Mouse (Mus musculus): ENCODE measurements at regions not wholly inside any gene's neighbourhood (a gene's known extent, or its start where the extent isn't known, plus 50 kb on each side); places are given as distances from the start of the nearest gene placed in this dataset.

- H3K36me3 ChIP-seq, result no peaks in the 10 kb centered on the region
- no peak overlapping the region for H3K4me2 ChIP-seq
- H3K9me3 ChIP-seq, result no peaks in the 10 kb centered on the region
- no peaks in the 10 kb centered on the region for H3K27me3 ChIP-seq (replicated peaks)
- WGBS, result 65% methylated on average over 4 of the region's 4 CpGs
- no peak for ATAC-seq (ENCODE audit: insufficient read depth, low FRiP score, low read depth)
- no peaks in the 10 kb centered on the region for H3K4me1 ChIP-seq
- H3K4me3 ChIP-seq (replicated peaks), result no peak overlapping the region
- H3K27ac ChIP-seq, result no peak overlapping the region
- H3K9ac ChIP-seq, result no peak overlapping the region
Observed at GRCm38 (mm10) chr3:34593279-34593678, 56.9 kb upstream of the Sox2 start.

- Histone ChIP-seq H3K27me3 (replicated peaks) (no peaks in the 10 kb centered on the region), H3K4me1 (no peaks in the 10 kb centered on the region), H3K4me3 (replicated peaks) (no peak overlapping the region), H3K4me2 (no peak overlapping the region), H3K9ac (no peak overlapping the region), H3K36me3 (no peaks in the 10 kb centered on the region), H3K9me3 (no peaks in the 10 kb centered on the region), H3K27ac (no peak overlapping the region)
- no peak for ATAC-seq (ENCODE audit: insufficient read depth, low FRiP score, low read depth)
- 54% methylated on average over 8 of the region's 8 CpGs for WGBS
Observed at GRCm38 (mm10) chr3:34577896-34578530, 72.2 kb upstream of the Sox2 start.

GRCm38 (mm10) chr3:34577115-34577514 is 73.1 kb upstream of the Sox2 start:
- Histone ChIP-seq H3K36me3 (no peaks in the 10 kb centered on the region), H3K4me2 (no peak overlapping the region), H3K27me3 (replicated peaks) (no peaks in the 10 kb centered on the region), H3K9ac (no peak overlapping the region), H3K27ac (no peak overlapping the region), H3K4me3 (replicated peaks) (no peak overlapping the region), H3K9me3 (no peaks in the 10 kb centered on the region), H3K4me1 (no peaks in the 10 kb centered on the region)
- 75% methylated on average over 6 of the region's 6 CpGs for WGBS
- ATAC-seq (ENCODE audit: insufficient read depth, low FRiP score, low read depth), result no peak

- no peak overlapping the region for H3K4me2 ChIP-seq
- no peak overlapping the region for H3K4me3 ChIP-seq (replicated peaks)
- no peak overlapping the region for H3K27ac ChIP-seq
- H3K36me3 ChIP-seq, result no peaks in the 10 kb centered on the region
- H3K9me3 ChIP-seq, result no peaks in the 10 kb centered on the region
- H3K4me1 ChIP-seq, result no peaks in the 10 kb centered on the region
- H3K9ac ChIP-seq, result no peak overlapping the region
- WGBS, result 44% methylated on average over 11 of the region's 11 CpGs
- no peaks in the 10 kb centered on the region for H3K27me3 ChIP-seq (replicated peaks)
- no peak for ATAC-seq (ENCODE audit: insufficient read depth, low FRiP score, low read depth)
Observed at GRCm38 (mm10) chr3:34576159-34576558, 74.0 kb upstream of the Sox2 start.

- ATAC-seq (ENCODE audit: insufficient read depth, low FRiP score, low read depth), result no peak
- Histone ChIP-seq H3K4me3 (replicated peaks) (no peak overlapping the region), H3K36me3 (no peaks in the 10 kb centered on the region), H3K4me2 (no peak overlapping the region), H3K27me3 (replicated peaks) (no peaks in the 10 kb centered on the region), H3K27ac (no peak overlapping the region), H3K4me1 (no peaks in the 10 kb centered on the region), H3K9me3 (no peaks in the 10 kb centered on the region), H3K9ac (no peak overlapping the region)
- 79% methylated on average over 9 of the region's 9 CpGs for WGBS
Observed at GRCm38 (mm10) chr3:34574711-34575350, 75.4 kb upstream of the Sox2 start.

GRCm38 (mm10) chr3:34573312-34573711 is 76.9 kb upstream of the Sox2 start:
- Histone ChIP-seq H3K9ac (no peak overlapping the region), H3K4me3 (replicated peaks) (no peak overlapping the region), H3K27me3 (replicated peaks) (no peaks in the 10 kb centered on the region), H3K27ac (no peak overlapping the region), H3K4me1 (no peaks in the 10 kb centered on the region), H3K36me3 (no peaks in the 10 kb centered on the region), H3K4me2 (no peak overlapping the region), H3K9me3 (no peaks in the 10 kb centered on the region)
- 85% methylated on average over 7 of the region's 7 CpGs for WGBS
- no peak for ATAC-seq (ENCODE audit: insufficient read depth, low FRiP score, low read depth)

- Histone ChIP-seq H3K9me3 (no peaks in the 10 kb centered on the region), H3K4me3 (replicated peaks) (no peak overlapping the region), H3K9ac (no peak overlapping the region), H3K27me3 (replicated peaks) (no peaks in the 10 kb centered on the region), H3K4me1 (no peaks in the 10 kb centered on the region), H3K4me2 (no peak overlapping the region), H3K36me3 (no peaks in the 10 kb centered on the region), H3K27ac (no peak overlapping the region)
- 82% methylated on average over 6 of the region's 6 CpGs for WGBS
- no peak for ATAC-seq (ENCODE audit: insufficient read depth, low FRiP score, low read depth)
Observed at GRCm38 (mm10) chr3:34572081-34572480, 78.1 kb upstream of the Sox2 start.

GRCm38 (mm10) chr3:34571630-34572029 is 78.6 kb upstream of the Sox2 start:
- Histone ChIP-seq H3K4me3 (replicated peaks) (no peak overlapping the region), H3K27ac (no peak overlapping the region), H3K27me3 (replicated peaks) (no peaks in the 10 kb centered on the region), H3K4me2 (no peak overlapping the region), H3K9ac (no peak overlapping the region), H3K4me1 (no peaks in the 10 kb centered on the region), H3K36me3 (no peaks in the 10 kb centered on the region), H3K9me3 (no peaks in the 10 kb centered on the region)
- 89% methylated on average over 9 of the region's 9 CpGs for WGBS
- no peak for ATAC-seq (ENCODE audit: insufficient read depth, low FRiP score, low read depth)

GRCm38 (mm10) chr3:34569998-34570397 is 80.2 kb upstream of the Sox2 start:
- Histone ChIP-seq H3K27me3 (replicated peaks) (no peaks in the 10 kb centered on the region), H3K9ac (no peak overlapping the region), H3K27ac (no peak overlapping the region), H3K36me3 (no peaks in the 10 kb centered on the region), H3K4me3 (replicated peaks) (no peak overlapping the region), H3K4me2 (no peak overlapping the region), H3K9me3 (no peaks in the 10 kb centered on the region), H3K4me1 (no peaks in the 10 kb centered on the region)
- WGBS, result 81% methylated on average over 10 of the region's 10 CpGs
- ATAC-seq (ENCODE audit: insufficient read depth, low FRiP score, low read depth), result no peak

GRCm38 (mm10) chr3:34568086-34568650 is 82.0 kb upstream of the Sox2 start:
- H3K27ac ChIP-seq, result no peak overlapping the region
- no peaks in the 10 kb centered on the region for H3K36me3 ChIP-seq
- no peak overlapping the region for H3K9ac ChIP-seq
- H3K4me1 ChIP-seq, result no peaks in the 10 kb centered on the region
- H3K9me3 ChIP-seq, result no peaks in the 10 kb centered on the region
- no peak overlapping the region for H3K4me3 ChIP-seq (replicated peaks)
- 60% methylated on average over 6 of the region's 6 CpGs for WGBS
- no peak for ATAC-seq (ENCODE audit: insufficient read depth, low FRiP score, low read depth)
- H3K4me2 ChIP-seq, result no peak overlapping the region
- no peaks in the 10 kb centered on the region for H3K27me3 ChIP-seq (replicated peaks)

- no peak for ATAC-seq (ENCODE audit: insufficient read depth, low FRiP score, low read depth)
- Histone ChIP-seq H3K4me1 (no peaks in the 10 kb centered on the region), H3K4me2 (no peak overlapping the region), H3K36me3 (no peaks in the 10 kb centered on the region), H3K4me3 (replicated peaks) (no peak overlapping the region), H3K9ac (no peak overlapping the region), H3K27me3 (replicated peaks) (no peaks in the 10 kb centered on the region), H3K9me3 (no peaks in the 10 kb centered on the region), H3K27ac (no peak overlapping the region)
- 51% methylated on average over 4 of the region's 4 CpGs for whole genome bisulfite sequencing
Observed at GRCm38 (mm10) chr3:34565386-34565785, 84.8 kb upstream of the Sox2 start.

GRCm38 (mm10) chr3:34562893-34563292 is 87.3 kb upstream of the Sox2 start:
- WGBS, result 55% methylated on average over 8 of the region's 8 CpGs
- no peak overlapping the region for H3K4me2 ChIP-seq
- no peak overlapping the region for H3K9ac ChIP-seq
- H3K27me3 ChIP-seq (replicated peaks), result no peaks in the 10 kb centered on the region
- no peak overlapping the region for H3K4me3 ChIP-seq (replicated peaks)
- H3K4me1 ChIP-seq, result no peaks in the 10 kb centered on the region
- no peak overlapping the region for H3K27ac ChIP-seq
- ATAC-seq (ENCODE audit: insufficient read depth, low FRiP score, low read depth), result no peak
- H3K9me3 ChIP-seq, result no peaks in the 10 kb centered on the region
- no peaks in the 10 kb centered on the region for H3K36me3 ChIP-seq
